Mouse (Mus musculus) kidney, postnatal 10 days (tissue): ENCODE results near the gene Tmem63a.
"Not testable (repeated sequence)": the region's sequence is repeated elsewhere in the genome, so short reads cannot be mapped to it uniquely, and the experiment has no call there.

Experiments used
- DNase-seq: peaks from one replicate; pipeline ENCODE4 v3.0.0; 2021; ENCODE audit warnings: mixed read lengths

Gene Tmem63a

DNA sequence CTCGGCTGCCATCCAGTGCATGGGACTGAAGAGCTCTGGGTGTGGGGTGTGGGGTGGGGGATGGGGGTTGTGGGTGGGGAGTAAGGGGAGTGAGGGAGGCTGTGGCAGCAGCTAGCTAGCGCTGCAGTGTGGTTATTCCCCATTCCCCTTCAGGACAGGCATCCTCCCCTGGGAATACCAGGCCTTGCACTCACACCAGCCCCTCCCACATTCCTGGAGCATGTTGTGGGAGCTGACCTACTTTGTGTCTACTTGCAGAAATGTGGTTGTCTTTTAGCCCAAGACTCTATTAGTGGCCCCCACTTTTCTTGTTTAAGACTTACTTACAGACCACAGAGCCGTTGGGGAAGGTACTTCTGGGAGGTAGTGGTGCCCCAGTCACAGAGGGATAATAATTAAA lies 24.4 kb downstream of the Tmem63a start:
- DNase-seq: peak; percentile 70

DNA sequence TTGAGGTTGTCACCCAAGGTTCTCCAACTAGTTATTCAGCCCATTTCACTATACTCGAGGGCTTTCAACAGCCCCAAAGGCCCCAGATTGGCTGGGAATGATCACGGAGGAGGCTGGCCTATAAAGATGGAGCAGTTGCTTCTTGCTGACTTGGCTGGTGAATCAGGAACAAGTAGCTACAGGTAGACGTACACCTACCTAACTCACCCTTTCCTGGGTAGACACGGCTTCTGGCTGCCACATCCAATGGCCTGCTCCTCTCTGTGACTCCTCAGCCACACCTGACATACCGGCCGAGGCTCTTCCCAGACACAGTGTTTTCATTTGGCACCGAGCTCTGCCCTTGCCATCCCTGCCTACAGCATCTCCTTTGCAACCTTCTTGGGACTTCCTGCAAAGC lies 25.1 kb downstream of the Tmem63a start:
- no peak for DNase-seq

DNA sequence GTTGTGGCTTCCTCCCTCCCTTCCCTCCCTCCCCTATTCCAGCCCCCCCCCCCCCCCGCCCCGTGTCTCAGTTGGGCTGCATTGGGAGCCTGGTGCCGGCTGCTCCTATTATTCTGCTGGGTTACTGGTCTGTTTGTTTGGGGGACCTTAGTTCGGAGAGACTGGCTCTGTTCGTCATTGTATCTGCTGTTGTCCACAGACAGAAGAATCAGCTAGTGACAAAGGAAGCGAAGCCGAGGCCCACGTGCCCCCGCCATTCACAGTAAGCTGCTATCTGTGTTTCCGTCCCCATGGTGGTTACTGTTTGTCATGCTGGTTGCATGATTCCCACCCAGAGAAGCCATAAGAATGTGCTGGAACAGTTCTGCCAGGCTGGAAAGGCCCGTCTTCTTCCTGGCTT lies 30.8 kb downstream of the Tmem63a start:
- DNase-seq: no peak

DNA sequence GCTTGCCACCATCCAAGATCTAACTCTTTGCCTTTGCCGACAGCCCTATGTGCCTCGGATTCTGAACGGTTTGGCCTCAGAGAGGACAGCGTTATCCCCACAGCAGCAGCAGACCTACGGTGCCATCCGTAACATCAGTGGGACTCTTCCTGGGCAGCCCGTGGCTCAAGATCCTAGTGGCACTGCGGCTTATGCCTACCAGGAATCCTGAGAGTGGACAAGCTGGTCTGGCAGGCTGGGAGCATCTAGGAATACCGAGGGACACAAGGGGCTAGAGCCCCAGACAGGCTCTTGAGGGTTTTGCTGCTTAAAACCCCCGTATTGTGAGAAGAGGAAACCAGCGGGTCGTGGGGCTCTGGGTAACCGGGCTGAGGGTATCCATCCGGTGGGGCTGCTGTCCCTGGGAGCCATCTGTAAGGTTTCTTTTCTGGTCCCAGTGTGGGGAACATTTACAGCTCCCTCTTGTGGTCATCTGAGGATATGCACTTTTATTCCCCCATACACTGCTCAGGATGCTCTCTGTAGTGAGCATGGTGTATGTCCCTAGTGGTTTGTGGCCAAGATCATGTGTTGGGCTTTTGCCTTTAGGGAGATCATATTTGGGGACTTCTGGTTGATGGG lies 32.1 kb downstream of the Tmem63a start:
- DNase-seq: peak; percentile 56

DNA sequence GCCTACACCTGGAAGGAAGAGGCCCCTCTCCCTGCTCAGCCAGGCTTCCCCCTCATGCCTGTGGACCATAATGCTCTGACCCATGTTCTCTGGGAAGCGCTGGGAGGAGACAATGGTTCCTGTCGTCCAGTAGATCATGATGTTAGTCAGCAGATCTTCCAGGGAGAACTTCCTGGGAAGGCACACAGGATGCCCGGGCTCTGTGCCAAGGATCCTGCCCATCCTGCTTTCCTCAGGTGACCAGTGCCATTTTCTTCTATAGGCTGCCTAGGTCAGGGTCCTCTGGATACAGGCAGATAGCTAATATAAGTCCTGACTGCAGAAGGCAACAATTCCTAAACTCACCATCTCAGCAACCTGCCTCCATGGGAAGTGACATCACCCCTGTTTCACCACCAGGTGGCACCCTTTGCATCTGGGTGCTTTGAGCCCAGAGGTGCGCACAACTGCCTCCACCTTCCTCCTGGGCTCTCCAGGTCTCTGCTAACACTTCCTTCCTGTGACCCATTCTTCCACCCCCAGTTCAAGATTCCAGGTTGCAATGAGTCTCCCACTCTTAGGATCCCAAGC lies 34.1 kb downstream of the Tmem63a start:
- peak; percentile 63 for DNase-seq

DNA sequence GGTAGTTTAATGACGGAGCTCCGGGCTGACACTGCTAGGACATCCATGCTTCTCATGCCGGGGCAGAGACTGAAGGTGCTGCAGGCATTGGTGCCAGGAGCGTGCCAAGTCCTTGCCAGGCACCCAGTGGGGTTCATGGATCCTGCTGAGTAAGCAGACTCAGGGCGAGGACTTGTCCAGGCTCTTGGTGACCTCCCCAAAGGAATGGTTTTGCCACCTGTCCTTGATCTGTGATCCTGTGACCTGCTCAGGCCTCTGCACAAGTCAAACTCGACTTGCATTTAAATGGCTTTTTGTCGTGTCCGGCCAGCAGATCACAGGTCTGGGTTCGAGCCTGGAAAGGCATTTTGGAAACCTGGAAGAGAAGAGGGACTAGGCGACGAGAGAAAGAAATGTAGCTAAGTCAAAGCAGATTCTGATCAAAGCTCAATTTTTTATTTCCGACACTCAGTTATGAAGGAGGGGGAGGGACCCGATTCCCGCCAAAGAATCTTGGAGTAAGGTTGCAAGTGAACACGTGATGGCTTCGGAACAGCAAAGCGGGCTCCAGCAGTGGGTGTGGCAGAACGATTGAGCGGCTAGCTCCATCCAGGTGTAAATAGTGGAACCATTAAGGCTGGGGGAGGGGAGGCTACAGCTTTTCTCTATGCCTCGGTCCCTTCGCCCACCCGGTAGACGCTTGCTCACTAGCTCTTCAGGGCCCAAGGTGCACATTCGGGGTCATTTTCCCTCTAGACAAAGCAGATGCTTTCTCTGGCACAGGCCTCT lies 37.5 kb downstream of the Tmem63a start:
- DNase-seq: no peak

DNA sequence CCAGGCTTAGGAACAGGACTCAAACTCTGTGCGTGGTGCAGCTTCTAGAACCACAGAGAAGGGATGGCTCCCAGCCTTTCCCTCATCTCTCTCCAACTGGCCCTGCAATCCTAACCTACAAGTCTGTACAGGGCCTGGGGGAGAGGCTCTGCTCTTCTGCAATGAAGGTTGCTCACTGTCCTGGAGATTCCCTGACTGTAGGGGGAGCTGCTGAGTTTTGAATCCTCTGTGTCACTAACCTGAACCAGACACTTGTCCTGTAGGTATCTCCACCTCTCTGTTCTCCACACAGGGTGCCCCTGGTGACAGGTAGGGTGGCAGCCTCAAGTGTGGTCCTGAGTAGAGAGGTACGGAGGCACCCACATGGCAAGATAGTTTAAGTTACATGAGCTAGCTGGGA lies 38.3 kb downstream of the Tmem63a start:
- no peak for DNase-seq

DNA sequence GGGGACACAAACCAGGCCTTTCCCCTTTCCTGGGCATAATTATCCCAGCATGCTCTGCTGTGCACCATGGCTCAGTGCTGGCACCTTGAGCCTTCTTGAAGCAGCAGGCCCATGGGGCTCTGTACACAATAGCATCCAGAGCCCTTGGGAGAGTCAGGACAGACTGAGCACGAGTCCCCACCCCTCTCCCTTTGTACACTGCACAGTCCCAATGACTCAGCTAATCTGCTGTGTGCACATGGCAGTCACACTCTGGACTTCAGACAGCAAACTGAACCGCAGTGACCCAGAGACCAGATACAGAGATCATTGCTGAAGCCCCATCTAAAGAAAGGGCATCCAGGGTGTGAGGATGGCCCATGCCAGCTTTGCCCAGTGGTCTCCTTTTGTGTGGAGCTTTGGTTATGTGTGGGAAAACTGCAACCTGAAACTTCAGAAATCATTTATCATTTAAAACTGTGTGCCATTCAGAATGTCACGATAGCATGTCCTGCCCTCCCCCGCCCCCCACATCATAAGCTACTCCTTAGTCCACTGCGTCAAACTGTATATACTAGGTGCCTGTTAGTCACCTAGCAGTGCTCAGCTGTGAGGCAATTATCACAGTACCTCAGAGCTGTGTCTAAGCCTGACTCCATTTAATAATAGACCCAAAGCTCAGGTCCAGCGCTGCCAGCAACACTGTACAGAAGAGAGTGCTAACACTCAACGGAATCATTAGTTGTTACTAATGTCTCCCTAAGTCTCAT lies 39.3 kb downstream of the Tmem63a start:
- DNase-seq: not testable (repeated sequence)

DNA sequence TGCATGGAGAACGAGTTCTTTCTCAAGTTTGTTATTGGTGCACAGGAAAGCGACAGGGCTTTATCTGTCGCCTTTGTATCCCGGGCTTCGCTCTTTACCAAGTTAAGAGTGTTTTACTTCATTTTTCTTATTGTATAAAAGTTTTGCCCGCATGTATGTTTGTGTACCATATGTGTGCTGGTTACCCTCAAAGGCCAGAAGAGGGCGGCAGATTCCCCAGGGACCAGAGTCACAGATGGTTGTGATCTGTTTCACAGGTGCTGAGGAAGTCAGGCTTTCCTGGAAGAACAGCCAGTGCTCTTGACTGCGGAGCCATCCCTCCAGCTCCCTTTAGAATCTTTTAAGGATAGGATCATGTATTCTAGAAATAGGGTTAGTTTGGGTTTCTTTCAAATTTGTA lies 44.6 kb downstream of the Tmem63a start:
- DNase-seq: no peak

DNA sequence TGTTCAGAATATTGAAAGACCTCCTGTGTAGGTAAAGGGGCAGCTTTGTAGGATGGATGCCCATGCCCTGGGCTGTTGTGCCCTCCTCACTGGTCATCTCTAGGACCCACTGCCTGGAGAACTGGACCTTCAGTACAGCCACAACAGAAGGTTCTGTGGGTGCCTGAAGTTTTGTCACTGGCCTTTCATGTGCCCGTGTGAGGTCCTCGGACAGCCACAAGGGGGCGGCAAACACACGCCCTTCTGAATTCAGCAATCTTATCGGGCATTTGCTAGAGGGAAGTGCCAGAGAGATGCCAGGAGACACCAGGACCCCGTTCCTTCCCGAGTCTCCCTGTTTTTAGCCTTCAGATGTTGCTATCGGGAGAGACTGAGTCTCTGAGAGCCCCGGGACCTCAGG lies 45.6 kb downstream of the Tmem63a start:
- DNase-seq: peak; percentile 86

DNA sequence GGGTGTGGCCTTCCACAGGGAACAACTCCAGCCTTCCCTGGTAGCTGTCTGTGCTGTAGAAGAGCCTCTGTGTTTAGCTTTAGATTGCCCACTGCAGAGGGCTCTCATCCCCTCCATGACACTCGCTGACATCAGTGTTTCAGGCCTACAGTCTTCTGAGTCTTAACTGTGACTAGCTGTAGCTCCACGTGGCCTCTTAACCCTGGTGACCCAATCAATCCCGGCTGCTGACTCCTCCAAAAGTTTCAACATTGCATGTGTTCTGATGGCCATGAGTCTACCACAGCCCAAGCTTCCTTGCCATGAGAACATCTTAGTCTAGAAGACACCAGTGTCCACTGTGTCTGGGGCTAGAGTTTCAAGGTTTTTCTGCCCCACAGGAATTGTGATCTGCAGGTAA lies 48.5 kb downstream of the Tmem63a start:
- DNase-seq: no peak

DNA sequence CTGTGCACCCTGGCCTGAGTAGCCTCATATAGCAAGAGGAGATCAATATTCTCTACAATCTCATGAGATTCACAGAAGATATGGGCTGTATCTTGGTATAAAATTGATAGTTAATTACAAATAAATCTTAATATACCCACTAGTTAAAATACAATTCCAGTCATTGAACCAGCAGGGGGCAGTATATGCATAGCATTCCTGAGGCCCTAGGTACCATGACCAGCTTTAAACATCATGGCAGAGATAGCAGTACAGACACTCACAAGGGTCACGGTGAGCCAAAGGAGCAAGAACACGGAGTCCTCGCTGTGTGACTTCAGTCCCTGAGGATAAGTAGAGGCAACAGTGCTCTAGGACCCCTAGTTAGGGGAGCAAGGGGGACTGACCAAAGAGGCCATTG lies 50.0 kb downstream of the Tmem63a start:
- DNase-seq: peak; percentile 67

DNA sequence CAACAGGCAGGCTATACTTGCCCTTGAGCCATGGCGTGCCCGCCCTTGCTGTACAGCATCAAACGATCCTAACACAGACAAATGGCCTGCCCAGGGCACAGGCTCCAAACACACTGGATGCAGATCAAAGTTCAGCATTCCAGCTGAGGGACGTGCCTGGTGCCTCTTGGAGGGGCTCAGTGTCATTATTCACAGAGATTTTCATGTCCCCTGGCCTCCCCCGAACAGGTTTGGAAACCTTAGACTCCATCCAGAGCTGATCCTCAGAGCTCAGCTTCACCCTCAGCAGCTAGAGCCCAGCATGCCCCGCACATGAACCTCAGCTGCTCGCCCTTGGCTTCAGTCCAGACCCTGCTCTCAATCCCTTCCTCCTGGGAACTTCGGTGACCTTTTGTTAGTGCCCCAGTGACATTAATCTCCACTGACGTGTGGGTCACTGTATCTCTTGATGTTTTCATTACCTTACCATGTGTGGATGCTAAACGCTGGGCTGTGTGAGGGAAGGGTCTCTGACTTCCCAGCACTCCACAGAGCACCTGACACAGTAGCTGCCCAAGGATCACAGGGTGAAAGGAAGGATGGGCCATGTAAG lies 58.5 kb downstream of the Tmem63a start:
- peak; percentile 62 for DNase-seq

DNA sequence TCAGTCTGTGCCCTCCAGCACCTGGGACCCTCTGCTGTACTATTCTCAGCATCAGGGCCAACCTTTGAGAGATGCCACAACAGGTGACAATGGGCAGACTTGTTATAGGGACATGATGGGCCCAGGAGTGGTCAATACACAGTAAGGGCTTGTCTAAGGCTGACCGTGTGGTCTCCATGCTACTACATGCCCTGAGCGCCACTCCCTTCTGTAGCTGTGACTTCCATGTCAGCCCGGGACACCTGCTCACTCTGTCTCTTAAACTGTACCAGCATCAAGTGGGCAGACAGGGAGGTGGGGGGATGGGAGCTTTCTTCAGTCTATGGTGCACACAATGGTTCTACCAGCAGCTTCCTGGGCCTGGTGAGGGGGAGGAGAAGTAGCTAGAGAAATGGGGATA lies 59.1 kb downstream of the Tmem63a start:
- DNase-seq: no peak

DNA sequence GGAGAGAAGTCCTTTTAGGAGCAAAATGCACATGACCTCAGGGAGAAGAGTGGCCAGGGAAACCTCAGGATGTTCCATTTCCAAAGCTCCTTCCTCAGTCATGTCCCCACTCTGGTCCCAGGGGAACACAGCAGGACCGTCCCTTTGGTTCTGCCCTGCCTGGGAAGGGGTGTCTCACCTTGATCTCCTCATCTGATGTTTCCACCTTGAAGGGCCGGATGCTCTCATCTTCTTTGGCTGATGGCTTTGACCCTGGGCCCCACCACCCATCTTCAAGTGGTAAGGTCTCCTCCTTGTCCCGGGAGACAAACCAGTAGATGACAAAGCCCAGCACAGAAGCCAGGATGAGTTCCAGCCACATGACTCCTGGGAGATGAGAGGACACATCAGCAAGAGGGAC lies 59.5 kb downstream of the Tmem63a start:
- DNase-seq: no peak

DNA sequence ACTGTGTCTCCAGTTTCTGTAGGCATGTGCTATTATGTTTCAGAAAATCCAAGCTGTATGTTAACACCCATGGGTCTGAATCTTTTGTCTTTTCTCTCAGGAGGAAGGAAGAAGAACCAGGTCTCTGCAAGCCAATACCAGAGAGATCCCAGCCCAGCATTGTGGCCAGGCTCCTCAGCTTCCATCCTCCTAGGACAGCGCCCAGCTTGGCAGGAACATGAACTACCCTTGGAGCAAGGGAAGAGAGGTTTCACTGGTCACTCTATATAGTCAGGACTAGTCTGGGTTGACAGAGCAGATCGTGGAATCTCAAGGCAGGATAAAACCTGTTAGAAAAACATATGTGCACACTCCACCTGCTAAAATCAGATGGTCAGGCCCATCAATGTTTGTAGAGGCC lies 61.6 kb downstream of the Tmem63a start:
- no peak for DNase-seq

DNA sequence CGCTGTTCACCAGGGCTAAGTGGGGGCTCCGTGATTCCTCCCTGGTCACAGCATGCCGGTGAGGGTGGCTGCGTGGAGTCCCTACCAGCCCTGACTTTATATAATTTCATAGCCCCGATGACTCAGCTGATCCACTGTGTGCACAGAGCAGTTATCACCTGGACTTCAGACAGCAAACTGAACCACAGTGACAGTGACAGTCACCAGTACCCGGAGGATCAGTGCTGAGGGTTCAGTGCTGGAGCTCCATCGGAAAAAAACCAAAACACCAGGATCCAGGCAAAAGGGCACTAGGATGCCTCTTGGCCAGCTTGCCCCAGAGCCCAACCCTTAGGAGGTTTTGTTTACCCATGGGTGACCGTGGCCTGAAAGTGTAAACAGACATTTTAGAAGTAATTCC lies 63.2 kb downstream of the Tmem63a start:
- DNase-seq: no peak

DNA sequence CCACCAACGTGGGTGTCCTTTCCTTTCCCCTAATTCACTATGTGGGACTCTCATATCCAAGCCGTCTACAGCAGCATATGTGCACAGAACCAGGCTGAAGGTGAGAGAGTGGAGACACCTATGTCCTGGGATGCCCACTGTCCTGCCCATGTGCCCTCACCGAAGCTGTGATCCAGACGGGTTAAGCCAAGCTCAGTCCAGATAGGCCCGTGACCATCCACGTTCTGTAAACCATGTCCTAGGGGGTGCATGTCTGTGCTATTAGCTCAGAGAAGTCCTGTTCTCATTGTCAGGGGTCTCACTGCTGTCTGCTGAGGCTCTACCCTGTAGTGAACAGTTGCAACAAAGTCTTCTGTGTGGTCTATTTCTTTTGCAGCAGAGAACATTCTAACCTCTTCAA lies 65.7 kb downstream of the Tmem63a start:
- peak; percentile 3 for DNase-seq

DNA sequence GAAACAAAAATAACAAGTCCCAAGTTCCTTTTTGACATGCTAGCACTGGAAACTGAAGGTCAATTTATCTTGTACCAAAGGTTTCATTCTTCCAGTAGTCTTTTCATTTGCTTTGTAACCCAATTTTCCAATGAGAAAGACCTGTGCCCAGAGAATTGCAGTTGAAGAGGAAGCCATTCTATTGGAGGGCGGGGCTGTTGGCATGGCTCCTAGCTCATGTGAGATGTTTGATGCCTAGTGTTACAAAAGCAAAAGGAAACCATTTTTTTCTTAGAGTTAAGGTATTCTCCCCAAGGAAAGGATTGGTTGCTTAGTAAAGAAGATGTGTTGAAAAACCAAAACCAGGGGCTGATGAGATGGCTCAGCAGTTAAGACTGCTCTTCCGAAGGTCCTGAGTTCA lies 66.1 kb downstream of the Tmem63a start:
- DNase-seq: peak; percentile 61

DNA sequence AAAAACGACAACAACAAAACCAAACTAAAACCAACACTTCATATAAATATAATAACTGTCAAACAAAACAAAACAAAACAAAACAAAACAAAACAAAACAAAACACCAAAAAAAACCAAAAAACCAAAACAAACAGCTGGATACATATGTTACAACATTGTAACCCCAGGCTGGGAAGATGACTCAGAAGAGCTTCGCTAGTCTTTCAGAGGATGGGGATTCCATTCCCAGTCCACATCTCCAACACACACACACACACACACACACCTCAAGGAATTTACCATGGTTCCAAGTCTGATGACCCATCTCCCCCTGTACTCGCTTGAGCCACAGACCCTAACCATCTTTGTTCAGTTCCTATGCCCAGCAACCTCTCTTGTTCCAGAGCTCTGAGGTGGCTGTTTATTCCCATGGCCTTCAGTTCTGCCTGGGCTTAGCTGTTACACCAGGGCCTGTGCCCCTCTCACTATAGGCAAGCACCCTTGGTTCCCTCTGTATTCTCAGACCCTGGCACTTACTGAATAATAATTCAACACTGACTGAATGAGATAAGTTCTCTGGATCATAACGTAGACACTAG lies 67.0 kb downstream of the Tmem63a start:
- DNase-seq: no peak

DNA sequence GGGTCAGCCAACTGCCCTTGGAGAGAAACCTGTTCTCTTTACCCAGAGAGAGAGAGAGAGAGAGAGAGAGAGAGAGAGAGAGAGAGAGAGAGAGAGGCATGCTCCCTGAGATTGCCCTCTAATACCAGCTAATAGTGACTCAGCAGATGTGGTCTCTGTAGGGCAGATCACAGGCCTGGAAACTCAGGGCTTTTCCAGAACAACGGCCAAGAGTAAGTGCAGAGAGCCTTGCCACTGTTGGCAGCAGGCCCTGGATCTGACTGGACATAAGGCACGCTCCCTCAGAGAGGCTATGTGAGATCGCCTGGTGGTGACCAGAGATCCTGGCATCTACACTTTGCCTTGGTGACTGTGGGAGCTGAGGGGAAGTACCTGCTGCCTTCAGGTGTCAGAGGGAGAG lies 67.6 kb downstream of the Tmem63a start:
- DNase-seq: peak; percentile 81

DNA sequence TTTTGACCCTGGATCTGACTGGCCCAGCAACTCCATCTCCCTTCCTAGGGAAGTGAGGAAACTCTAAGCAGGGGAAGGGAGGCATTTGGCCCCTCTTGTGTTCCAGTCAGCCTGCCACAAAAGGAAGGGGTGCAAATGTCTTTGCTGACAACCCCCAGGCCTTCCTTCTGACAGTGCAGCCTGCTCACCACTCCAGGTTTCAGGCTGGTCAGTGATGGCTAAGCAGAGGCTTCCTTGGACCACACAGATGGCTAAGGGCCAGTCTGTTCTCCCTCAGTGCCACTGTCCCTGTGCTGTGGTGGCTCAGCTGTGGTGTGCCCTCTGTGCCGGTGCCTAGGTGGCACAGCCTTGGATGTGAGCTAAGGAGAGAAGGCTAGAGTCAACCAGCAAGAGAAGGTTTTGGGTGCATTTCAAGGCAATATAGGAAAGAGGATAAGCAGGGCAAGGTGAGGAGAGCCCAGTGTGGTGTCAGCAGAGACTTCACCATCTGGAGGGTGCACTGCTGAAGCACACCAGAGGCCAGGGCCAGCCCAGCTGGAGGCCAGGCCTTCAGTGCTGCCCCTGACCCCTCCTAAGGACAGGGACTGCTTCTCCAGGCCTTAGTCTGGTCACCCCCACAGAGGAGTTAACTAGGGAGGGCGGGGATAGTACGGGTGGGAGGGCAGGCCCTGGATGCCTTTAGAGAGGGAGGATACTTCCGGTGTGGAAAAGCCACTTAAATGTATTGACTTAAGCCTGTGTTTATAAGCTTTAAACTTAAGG lies 68.2 kb downstream of the Tmem63a start:
- DNase-seq: peak; percentile 49
